Mouse (Mus musculus) layer of hippocampus, adult 9-11 months (tissue): ENCODE measurements around the gene Kdm2a.
A peak's percentile ranks its signal among the peaks of the same experiment; 100 is the strongest.

ENCODE experiments used
- DNase-seq: peaks from one replicate; pipeline ENCODE4 v3.0.0; 2022

Gene Kdm2a

GRCm38 (mm10) chr19:4322134-4322533, 76.0 kb downstream of the Kdm2a start:
- no peak for DNase-seq

DNA sequence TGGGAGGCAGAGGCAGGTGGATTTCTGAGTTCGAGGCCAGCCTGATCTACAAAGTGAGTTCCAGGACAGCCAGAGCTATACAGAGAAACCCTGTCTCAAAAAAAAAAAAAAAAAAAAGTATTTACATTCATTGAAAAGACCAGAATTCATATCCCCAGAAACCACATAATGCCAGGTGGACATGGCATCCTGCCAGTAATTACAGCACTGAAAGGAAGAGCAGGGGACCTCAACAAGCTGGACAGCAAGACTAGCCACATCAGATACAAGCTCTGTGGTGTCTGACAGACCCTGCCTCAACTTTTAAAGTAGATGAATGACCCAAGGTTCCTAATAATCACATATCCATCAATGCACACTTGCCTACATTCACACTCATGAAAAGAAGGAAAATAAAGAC, 76.5 kb downstream of the Kdm2a start:
- DNase-seq = no peak

DNA sequence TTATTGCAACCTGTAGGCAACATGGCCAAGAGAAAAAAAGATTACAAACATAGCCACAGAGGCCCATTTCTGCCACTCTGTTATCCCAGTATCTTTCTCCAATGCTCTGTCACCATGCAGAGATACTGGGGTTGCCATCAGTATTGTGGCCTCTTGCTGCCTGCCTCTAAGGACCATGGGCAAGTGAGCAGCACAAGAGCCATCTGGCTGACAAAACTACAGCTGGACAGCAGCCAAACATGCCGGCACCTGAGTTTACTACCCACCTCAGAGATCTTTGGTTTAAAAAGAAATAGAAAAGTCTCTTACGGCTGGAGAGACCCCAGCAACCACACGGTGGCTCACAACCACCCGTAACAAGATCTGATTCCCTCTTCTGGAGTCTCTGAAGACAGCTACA, 78.8 kb downstream of the Kdm2a start:
- no peak for DNase-seq

DNA sequence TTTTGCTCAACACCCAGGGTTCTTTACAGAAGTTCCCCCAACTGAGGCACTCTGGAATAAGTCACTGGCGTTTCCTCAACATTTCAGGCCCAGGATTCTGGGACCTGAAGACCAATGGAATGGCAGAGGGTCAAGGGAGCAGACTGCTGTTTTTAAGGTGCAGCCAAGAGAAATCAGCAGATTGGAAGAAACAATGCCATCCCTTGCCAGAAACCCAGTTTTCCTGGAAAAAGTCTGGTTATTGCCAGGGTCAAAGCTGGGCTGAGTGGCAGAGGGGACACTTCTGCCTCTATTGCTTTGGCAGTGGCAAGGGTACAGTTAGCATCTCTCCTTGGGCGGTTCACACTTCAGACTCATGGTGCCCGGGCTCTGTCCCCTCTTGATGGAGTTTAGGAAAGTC, 80.9 kb downstream of the Kdm2a start:
- no peak for DNase-seq

GRCm38 (mm10) chr19:4315223-4315944, 82.7 kb downstream of the Kdm2a start:
- DNase-seq = no peak

DNA sequence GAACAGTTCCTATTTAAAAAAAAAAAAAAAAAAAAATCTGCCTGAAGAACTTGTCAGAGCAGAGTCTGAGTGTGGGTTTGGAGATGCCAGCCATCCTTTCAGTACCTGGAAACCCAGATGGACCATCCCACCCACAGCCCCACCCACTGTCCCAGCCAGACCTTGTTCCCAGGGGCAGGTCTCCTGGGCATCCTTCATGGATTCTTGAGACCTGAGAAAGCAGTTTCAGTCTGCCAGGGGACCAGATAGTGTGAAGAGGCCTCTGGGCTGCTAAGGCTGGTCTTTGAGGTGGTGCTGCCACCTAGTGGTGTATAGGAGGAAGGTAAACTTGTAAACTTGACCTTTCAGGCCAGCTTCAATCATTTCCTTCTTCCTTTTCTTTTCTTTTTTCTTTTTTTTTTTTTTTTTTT, 88.3 kb downstream of the Kdm2a start:
- no peak for DNase-seq

DNA sequence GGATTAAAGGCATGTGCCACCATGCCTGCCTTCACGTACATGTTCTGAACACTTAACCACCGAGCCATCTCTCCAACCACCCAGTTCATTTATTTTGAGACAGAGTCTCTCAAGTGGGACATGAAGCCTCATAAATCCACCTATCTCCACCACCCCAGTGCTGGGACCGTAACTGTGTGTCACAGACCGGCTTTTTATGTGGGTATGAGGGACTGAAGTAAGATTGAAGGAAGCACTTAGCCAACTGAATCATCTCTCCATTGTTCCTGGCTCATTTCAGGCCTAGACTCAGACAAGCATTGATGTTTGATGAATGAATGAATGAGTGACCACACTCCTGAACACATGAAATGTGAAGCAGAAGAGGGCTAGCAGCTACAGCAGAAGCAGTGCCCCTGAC, 88.8 kb downstream of the Kdm2a start:
- DNase-seq = no peak

DNA sequence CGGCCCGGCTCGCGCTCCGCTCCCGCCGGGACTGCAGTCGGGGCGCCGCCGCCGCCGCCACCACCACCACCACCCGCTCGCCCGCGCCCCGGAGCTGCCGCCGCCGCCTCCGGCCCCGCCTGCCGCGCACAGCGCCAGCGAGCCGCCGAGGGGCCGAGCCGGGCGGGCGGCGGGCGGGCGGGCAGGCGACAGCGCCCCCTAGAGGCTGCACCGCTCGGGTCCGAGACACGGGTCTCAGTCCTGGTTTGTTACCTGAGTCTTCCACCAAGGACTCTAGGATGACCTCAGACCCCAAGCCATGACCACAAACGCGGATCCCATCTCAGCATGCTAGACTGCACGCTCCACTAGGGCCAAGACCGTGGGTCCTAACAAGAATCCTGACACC, 91.9 kb downstream of the Kdm2a start, which contains the start of gene Grk2:
Grk2 (minus strand) TSS at position 33 of the 388 bp plus-strand sequence.
- DNase-seq = peak; percentile 62

DNA sequence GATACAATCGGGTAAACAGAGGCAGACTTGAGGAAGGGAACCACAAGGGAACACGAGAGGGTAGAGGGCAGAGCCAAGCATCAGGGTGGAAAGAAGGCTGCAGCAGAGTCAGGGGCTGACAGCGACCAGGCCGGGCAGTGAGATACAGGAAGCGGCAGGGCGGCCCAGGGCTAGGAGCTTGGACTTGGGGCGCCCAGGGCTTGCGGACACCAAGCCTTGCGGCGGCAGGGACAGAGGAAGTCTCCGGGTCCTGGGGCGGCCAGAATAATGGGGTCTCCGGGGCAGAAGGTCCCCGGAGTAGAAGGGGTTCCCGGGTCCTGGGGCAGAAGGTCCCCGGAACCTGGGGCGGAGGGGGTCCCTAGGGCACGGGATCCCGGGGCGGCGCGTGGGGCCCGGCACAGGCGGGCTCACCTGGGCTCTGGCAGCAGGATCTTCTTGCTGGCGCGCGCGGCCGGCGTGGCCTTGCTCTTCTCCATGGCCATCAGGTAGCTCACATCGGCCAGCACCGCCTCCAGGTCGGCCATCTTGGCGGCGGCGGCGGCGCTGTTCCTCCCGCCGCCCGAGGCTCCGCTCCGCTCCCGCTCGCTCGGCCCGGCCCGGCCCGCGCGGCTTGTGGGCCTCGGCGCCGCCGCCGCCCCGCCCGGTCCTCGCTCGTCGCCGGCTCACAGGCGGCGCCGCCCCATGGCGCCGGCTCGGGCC, 92.4 kb downstream of the Kdm2a start:
- DNase-seq = no peak

GRCm38 (mm10) chr19:4304871-4305321, 93.2 kb downstream of the Kdm2a start:
- DNase-seq = no peak

DNA sequence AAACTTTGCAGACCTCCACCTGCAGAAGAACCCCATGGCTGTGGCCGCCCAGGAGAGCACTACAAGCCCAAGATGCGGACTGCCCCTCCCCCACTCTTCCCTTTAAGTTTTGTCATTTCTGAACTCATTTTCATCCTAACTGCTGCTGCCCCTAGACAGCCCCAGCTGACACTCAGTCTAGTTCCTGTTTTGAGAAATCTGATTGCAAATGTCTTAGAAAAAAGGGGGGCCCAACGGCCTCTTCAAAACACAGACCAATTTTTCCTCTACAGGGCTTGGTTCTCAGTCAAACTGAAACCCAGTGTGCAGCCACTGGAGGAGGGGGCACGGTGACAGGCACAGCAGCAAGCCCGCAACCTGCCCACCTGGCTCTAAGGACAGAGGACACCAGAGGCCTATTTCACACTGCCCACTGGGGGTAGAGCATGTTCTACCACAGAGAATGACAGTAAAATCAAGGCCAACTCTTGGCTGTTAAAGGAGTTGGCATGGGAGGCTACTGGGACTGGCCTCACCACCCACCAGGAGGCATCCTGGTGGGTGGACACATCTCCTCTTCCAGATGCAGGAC, 93.7 kb downstream of the Kdm2a start:
- no peak for DNase-seq

DNA sequence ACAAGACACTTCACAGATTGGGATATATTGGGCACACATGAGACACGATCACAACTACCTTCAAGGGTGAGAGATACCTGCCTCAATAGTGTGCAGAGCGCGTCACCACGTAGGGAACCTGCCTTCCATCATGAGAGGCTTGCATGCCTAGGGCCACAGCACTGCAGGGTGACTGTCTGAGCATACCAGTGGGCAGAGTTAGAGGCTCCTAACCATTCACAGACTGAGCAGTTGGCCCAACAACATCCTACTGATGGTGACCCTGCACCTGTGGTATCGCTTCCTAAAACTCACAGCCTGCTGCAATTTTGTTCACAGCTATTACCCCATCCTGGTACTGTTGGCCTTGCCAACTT, 94.5 kb downstream of the Kdm2a start:
- no peak for DNase-seq

DNA sequence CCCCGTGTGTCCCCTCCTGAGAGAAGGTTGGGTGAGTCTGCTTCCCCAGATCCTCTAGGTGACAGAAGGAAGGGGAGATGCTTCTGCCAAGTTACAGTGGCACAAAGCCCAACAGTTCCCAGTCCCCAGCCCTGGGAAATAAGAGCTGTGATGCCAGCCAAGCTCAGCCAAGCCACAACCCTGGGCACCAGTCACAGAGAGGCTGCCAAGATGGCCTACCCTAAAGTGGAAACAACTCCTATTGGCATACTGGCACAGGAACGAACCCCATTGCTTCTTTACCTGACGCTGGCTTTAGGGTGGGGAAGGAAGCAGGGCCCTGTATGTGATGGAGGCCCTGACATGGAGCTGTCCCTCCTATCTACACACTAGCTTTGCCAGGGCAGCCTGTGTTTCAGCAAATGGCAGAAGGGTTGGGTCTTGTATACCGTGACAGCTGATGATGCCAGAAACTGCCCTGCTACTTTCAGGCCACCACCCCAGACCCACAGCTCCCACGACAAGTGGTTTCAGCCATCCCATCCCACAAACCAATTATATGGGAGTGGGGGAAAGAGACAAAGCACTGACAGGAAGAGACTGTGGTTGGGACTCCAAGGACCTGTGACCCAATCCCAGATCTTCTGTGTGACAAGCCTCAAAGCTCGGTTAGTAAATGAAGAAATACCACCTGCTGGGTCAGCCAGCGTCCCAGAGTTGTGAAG, 95.0 kb downstream of the Kdm2a start:
- peak; percentile 56 for DNase-seq

DNA sequence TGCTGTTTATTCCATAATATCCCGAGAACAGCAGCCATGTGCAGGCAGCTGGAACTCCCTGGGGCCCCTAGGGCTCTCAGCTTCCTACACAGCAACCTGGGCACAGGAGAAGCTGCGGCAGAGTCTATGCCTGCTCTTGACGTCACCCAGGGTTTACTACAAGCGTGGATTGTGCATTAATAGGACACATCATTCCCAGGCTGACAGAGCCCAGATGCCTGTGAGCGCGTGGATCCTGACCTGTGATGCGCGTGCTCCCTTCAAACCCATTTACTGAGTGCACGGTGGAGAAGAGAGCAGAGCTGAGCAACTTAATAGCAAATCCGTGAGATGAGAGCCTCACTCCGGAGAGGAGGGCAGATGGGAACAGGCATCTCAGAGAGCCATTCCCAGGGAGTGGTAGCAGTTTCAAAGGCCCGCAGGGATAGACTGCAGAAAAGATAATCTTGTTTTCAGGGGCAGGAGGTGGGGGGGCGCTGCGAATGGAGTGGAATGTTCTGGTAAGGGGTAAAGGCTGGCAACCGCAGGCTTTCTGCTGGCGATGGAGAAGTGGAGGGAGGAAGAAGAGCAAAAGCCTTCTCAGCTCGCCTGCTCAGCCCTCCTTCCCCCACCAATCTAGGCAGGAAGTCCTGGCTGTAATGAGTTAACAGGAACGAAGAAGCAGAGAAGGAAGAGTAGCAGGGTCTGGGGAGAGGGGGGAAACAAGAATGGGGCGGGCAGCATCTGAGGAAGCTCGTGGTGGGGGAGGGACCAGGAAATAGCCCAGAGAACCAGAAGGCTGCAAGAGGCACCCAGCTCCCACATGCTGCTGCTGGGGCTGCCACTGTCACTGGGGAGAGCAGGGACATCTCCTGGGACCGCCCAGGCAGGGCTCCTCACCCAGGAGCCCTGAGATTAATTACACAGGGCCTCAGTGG, 96.1 kb downstream of the Kdm2a start:
- DNase-seq = peak; percentile 81

DNA sequence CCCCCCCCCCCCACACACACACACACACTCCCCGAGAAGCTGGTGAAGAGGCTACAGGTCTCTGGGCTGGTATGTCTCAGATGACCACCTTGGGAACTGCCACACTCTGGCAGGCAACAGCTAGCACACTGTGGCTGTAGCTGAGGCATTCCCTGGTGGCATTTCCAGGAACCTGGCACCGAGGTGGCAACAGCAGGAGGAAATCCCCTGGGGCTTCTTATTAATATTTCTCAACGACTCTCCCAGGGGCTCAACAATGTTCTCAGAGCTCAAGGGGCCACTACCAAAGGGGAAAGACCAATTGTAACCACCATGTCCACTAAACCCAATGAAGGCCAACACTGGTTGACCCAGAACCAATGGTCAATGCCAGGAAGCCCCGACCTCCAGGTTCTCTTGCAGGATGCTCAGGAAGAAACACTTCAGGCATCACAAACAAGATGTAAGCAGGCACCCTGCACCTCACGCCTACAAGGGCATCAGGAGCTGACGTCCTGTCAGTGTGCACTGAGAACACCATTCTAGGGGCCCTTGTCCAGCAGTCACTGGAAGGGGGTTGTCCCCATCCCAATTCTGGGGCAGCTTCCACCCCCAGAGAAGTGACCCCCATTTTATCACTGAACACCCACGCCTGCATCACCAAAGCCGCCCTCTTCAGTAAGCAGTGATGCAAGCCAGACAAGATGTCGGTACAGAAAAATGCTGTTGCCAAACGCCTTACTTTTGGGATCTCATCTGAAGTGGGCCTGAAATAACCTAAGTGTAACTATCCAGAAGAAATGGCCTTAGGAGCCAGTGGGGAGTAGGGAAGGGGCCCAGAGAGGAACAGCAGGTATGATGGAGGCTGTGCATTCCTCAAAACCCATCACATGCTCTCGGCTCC, 97.0 kb downstream of the Kdm2a start:
- no peak for DNase-seq

DNA sequence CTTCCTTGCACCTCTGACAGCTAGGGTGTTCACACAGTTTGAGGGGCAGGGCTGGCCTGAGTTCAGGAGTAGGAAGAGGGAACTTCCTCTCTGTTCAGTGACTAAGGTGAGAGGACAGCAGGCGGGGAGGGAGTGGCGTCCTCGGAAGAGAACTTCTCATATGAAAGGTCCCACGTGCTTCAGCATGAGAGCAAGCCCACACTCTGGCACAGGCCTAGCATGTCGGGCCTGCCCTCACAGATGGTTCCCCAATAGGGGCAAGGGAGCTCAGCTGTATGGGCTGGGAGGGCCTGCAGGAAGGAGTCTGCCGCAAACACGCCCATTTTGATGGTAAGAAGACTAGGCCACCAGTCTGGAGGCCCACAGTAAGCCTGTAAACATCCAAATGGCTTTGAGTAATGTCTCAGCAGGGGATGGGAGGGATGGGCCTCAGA, 97.8 kb downstream of the Kdm2a start:
- peak; percentile 74 for DNase-seq

GRCm38 (mm10) chr19:4299574-4300270, 98.4 kb downstream of the Kdm2a start:
- no peak for DNase-seq

- no peak for DNase-seq
Observed at GRCm38 (mm10) chr19:4299126-4299525, 99.0 kb downstream of the Kdm2a start.

- no peak for DNase-seq
Observed at GRCm38 (mm10) chr19:4298322-4299121, 99.6 kb downstream of the Kdm2a start.

DNA sequence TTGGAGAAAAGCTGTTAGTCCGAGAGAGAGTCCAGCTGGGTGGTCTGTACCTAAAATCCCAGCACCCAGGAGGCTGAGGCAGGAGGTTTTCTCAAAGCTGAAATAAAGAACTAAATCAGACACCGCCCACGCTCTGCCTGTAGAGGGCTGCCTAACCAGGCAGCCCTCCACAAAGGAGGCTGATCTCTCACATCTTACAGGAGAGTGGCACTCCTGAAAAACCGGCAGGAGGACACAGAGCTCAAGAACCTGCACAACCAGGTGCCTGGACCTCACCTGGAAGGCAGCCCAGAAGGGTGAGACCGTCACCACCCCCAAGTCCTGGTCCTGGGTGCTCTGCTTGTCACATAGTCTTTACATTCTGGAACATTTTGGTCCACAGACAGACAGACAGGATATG, 100.2 kb downstream of the Kdm2a start:
- DNase-seq = no peak
